Mouse (Mus musculus): ENCODE data around the gene Utp3.

GRCm38 (mm10) chr5:88558991-88559390, 4.7 kb downstream of the Utp3 start:
- TF ChIP-seq EP300 (IDR thresholded peaks at IDR 0.05; ENCODE audit: insufficient read depth, low read depth, low read length) (no peak), CTCF (IDR thresholded peaks at IDR 0.05; ENCODE audit: low read depth, low read length) (no peak)

All from ES-Bruce4 (cell line).